Mouse (Mus musculus): ENCODE results near the gene Adk. TPM values are rescaled to one million over a fixed set of nuclear protein-coding genes. Genes with fewer than 3 reads are reported as not detected.

The Adk gene
- polyA plus RNA-seq, 1 experiment from 2014 or later, result 40.0 TPM

- no peak for ATAC-seq (ENCODE audit: low FRiP score)
These were observed 366.0 kb downstream of the Adk start for GRCm38 (mm10) chr14:21418332-21418731.

GRCm38 (mm10) chr14:21427369-21427768 lies 375.0 kb downstream of the Adk start:
- Histone ChIP-seq H3K4me3 (replicated peaks) (no peak overlapping the region), H3K27ac (replicated peaks) (no peak overlapping the region), H3K9ac (replicated peaks) (no peak overlapping the region), H3K4me1 (no peaks in the 10 kb centered on the region), H3K36me3 (no peaks in the 10 kb centered on the region), H3K4me2 (no peak overlapping the region), H3K27me3 (replicated peaks) (no peaks in the 10 kb centered on the region), H3K9me3 (replicated peaks) (no peaks in the 10 kb centered on the region)
- WGBS, result 61% methylated on average over 7 of the region's 7 CpGs
- ATAC-seq (ENCODE audit: low FRiP score), result no peak

More at GRCm38 (mm10) chr14:21418332-21418731, 366.0 kb downstream of the Adk start:
- Histone ChIP-seq H3K4me1 (no peaks in the 10 kb centered on the region; the same call in 1 of the 2 replicates), H3K27ac (replicated peaks) (no peak overlapping the region), H3K9me3 (replicated peaks) (no peaks in the 10 kb centered on the region), H3K9ac (replicated peaks) (no peak overlapping the region), H3K4me2 (no peak overlapping the region), H3K4me3 (replicated peaks) (no peak overlapping the region), H3K36me3 (no peaks in the 10 kb centered on the region), H3K27me3 (replicated peaks) (no peaks in the 10 kb centered on the region)
- 83% methylated on average over 7 of the region's 7 CpGs for WGBS

GRCm38 (mm10) chr14:21433415-21433814 lies 381.0 kb downstream of the Adk start:
- no peak for ATAC-seq (ENCODE audit: low FRiP score)
- Histone ChIP-seq H3K4me1 (no peaks in the 10 kb centered on the region), H3K27ac (replicated peaks) (no peak overlapping the region), H3K9ac (replicated peaks) (no peak overlapping the region), H3K9me3 (replicated peaks) (no peaks in the 10 kb centered on the region), H3K27me3 (replicated peaks) (no peaks in the 10 kb centered on the region), H3K4me3 (replicated peaks) (no peak overlapping the region), H3K4me2 (no peak overlapping the region), H3K36me3 (no peaks in the 10 kb centered on the region)
- WGBS, result 88% methylated on average over 4 of the region's 4 CpGs

GRCm38 (mm10) chr14:21433995-21434394 lies 381.6 kb downstream of the Adk start:
- no peaks in the 10 kb centered on the region for H3K9me3 ChIP-seq (replicated peaks)
- WGBS, result 82% methylated on average over 5 of the region's 5 CpGs
- no peak overlapping the region for H3K4me3 ChIP-seq (replicated peaks)
- no peaks in the 10 kb centered on the region for H3K4me1 ChIP-seq
- no peak overlapping the region for H3K4me2 ChIP-seq
- no peak overlapping the region for H3K27ac ChIP-seq (replicated peaks)
- no peak for ATAC-seq (ENCODE audit: low FRiP score)
- no peaks in the 10 kb centered on the region for H3K36me3 ChIP-seq
- H3K27me3 ChIP-seq (replicated peaks), result no peaks in the 10 kb centered on the region
- no peak overlapping the region for H3K9ac ChIP-seq (replicated peaks)

GRCm38 (mm10) chr14:21434686-21435085 lies 382.3 kb downstream of the Adk start:
- H3K27ac ChIP-seq (replicated peaks), result no peak overlapping the region
- no peaks in the 10 kb centered on the region; the same call in 1 of the 2 replicates for H3K4me1 ChIP-seq
- H3K9ac ChIP-seq (replicated peaks), result no peak overlapping the region
- H3K4me3 ChIP-seq (replicated peaks), result no peak overlapping the region
- no peak overlapping the region for H3K4me2 ChIP-seq
- no peaks in the 10 kb centered on the region for H3K36me3 ChIP-seq
- H3K27me3 ChIP-seq (replicated peaks), result no peaks in the 10 kb centered on the region
- ATAC-seq (ENCODE audit: low FRiP score), result no peak
- H3K9me3 ChIP-seq (replicated peaks), result no peaks in the 10 kb centered on the region
- 60% methylated on average over 9 of the region's 9 CpGs for WGBS

- ATAC-seq (ENCODE audit: low FRiP score), result no peak
- 51% methylated on average over 4 of the region's 4 CpGs for WGBS
- Histone ChIP-seq H3K27ac (replicated peaks) (no peak overlapping the region), H3K4me2 (no peak overlapping the region), H3K27me3 (replicated peaks) (no peaks in the 10 kb centered on the region), H3K9ac (replicated peaks) (no peak overlapping the region), H3K9me3 (replicated peaks) (no peaks in the 10 kb centered on the region), H3K4me1 (no peaks in the 10 kb centered on the region; the same call in 1 of the 2 replicates), H3K4me3 (replicated peaks) (no peak overlapping the region), H3K36me3 (no peaks in the 10 kb centered on the region)
These were observed 387.4 kb downstream of the Adk start for GRCm38 (mm10) chr14:21439785-21440184.

- no peak for ATAC-seq (ENCODE audit: low FRiP score)
- Histone ChIP-seq H3K4me3 (replicated peaks) (no peak overlapping the region), H3K36me3 (no peaks in the 10 kb centered on the region), H3K27me3 (replicated peaks) (no peaks in the 10 kb centered on the region), H3K9me3 (replicated peaks) (no peaks in the 10 kb centered on the region), H3K9ac (replicated peaks) (no peak overlapping the region), H3K27ac (replicated peaks) (no peak overlapping the region), H3K4me1 (no peaks in the 10 kb centered on the region; the same call in 1 of the 2 replicates), H3K4me2 (no peak overlapping the region)
- WGBS, result 87% methylated on average over 2 of the region's 2 CpGs
These were observed 388.2 kb downstream of the Adk start for GRCm38 (mm10) chr14:21440526-21440925.

GRCm38 (mm10) chr14:21441772-21442533 lies 389.6 kb downstream of the Adk start:
- no peak for ATAC-seq (ENCODE audit: low FRiP score)
- no peaks in the 10 kb centered on the region for H3K9me3 ChIP-seq (replicated peaks)
- 78% methylated on average over 10 of the region's 10 CpGs for WGBS

GRCm38 (mm10) chr14:21452581-21452980 lies 400.2 kb downstream of the Adk start:
- Histone ChIP-seq H3K27me3 (replicated peaks) (no peaks in the 10 kb centered on the region), H3K4me1 (no peaks in the 10 kb centered on the region), H3K9me3 (replicated peaks) (no peaks in the 10 kb centered on the region), H3K27ac (replicated peaks) (no peak overlapping the region), H3K36me3 (no peaks in the 10 kb centered on the region), H3K9ac (replicated peaks) (no peak overlapping the region), H3K4me3 (replicated peaks) (no peak overlapping the region), H3K4me2 (no peak overlapping the region)
- no peak for ATAC-seq (ENCODE audit: low FRiP score)
- 63% methylated on average over 4 of the region's 4 CpGs for WGBS

More at GRCm38 (mm10) chr14:21441772-21442533, 389.6 kb downstream of the Adk start:
- Histone ChIP-seq H3K4me2 (no peak overlapping the region), H3K4me1 (no peaks in the 10 kb centered on the region; the same call in 1 of the 2 replicates), H3K27ac (replicated peaks) (no peak overlapping the region), H3K36me3 (no peaks in the 10 kb centered on the region), H3K9ac (replicated peaks) (no peak overlapping the region), H3K27me3 (replicated peaks) (no peaks in the 10 kb centered on the region), H3K4me3 (replicated peaks) (no peak overlapping the region)

GRCm38 (mm10) chr14:21453896-21454295 lies 401.5 kb downstream of the Adk start:
- no peak overlapping the region for H3K27ac ChIP-seq (replicated peaks)
- no peaks in the 10 kb centered on the region for H3K4me1 ChIP-seq
- ATAC-seq (ENCODE audit: low FRiP score), result no peak
- no peaks in the 10 kb centered on the region for H3K27me3 ChIP-seq (replicated peaks)
- no peak overlapping the region for H3K4me2 ChIP-seq
- H3K4me3 ChIP-seq (replicated peaks), result no peak overlapping the region
- no peak overlapping the region for H3K9ac ChIP-seq (replicated peaks)
- H3K9me3 ChIP-seq (replicated peaks), result no peaks in the 10 kb centered on the region
- 93% methylated on average over 2 of the region's 2 CpGs for WGBS
- no peaks in the 10 kb centered on the region for H3K36me3 ChIP-seq

- no peak overlapping the region for H3K9ac ChIP-seq (replicated peaks)
- no peaks in the 10 kb centered on the region for H3K36me3 ChIP-seq
- no peak for ATAC-seq (ENCODE audit: low FRiP score)
- H3K9me3 ChIP-seq (replicated peaks), result no peaks in the 10 kb centered on the region
- H3K4me2 ChIP-seq, result no peak overlapping the region
- no peak overlapping the region for H3K27ac ChIP-seq (replicated peaks)
- H3K27me3 ChIP-seq (replicated peaks), result no peaks in the 10 kb centered on the region
- no peak overlapping the region for H3K4me3 ChIP-seq (replicated peaks)
- no peaks in the 10 kb centered on the region for H3K4me1 ChIP-seq
- WGBS, result 94% methylated on average over 7 of the region's 7 CpGs
These were observed 403.4 kb downstream of the Adk start for GRCm38 (mm10) chr14:21455654-21456350.

- no peaks in the 10 kb centered on the region for H3K36me3 ChIP-seq
- no peaks in the 10 kb centered on the region for H3K27me3 ChIP-seq (replicated peaks)
- H3K4me3 ChIP-seq (replicated peaks), result no peak overlapping the region
- no peaks in the 10 kb centered on the region for H3K4me1 ChIP-seq
- H3K27ac ChIP-seq (replicated peaks), result no peak overlapping the region
- H3K9me3 ChIP-seq (replicated peaks), result no peaks in the 10 kb centered on the region
- H3K4me2 ChIP-seq, result no peak overlapping the region
- no peak overlapping the region for H3K9ac ChIP-seq (replicated peaks)
- no peak for ATAC-seq (ENCODE audit: low FRiP score)
These were observed 404.2 kb downstream of the Adk start for GRCm38 (mm10) chr14:21456526-21456925.

Measured in neural tube, embryonic 15.5 days (tissue).